Comparison of ENCODE assay signal across 8 mouse cellular contexts in the genomic region with DNA sequence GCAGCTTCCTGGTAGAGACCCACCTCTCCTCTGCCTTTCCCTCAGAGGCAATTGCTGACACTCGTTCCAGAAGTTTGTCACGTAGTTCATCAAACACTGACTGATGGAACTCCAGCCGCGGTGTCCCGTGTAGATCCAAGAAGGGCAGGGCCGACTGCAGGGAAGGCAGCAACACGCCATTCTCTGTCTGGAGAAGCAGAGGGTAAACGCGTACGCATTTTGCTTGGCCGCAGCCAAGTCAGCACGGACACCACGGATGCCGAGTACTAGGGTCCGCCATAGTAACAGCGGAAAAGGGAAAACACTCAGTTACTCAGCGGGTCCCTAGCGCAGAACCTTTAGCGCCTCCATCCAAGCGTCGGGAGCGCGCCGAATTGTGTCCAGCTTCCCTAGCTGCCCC. TPM values are rescaled to one million over a fixed set of nuclear protein-coding genes. Genes with fewer than 3 reads are reported as not detected.
A peak's percentile ranks its signal among the peaks of the same experiment; 100 is the strongest.
DNase-seq lines count a peak whose midpoint lies in the region; ATAC-seq and TF ChIP-seq lines count a peak whose summit lies in the region.

No protein-coding gene starts in this region.

- H3K4me3 ChIP-seq in heart, embryonic 11.5 days (ENCODE audit: low read depth, low read length) = peak overlapping the region; percentile 94
- H3K4me3 ChIP-seq in ES-E14 (ENCODE audit: insufficient read depth in 1 of 2, low read depth in 1 of 2, low read length in 2 of 2, poor library complexity in 1 of 2, severe bottlenecking in 1 of 2) = peak overlapping the region; percentile 93 to 99
- H3K4me3 ChIP-seq in hindbrain, embryonic 10.5 days = peak overlapping the region; percentile 93
- peak overlapping the region; percentile 94 for H3K4me3 ChIP-seq in megakaryocyte, embryonic 14.5 days (replicated peaks)

- H3K27me3 ChIP-seq in heart, embryonic 11.5 days (ENCODE audit: control insufficient read depth, insufficient read depth, low read length) = peaks cover 8% of the 10 kb centered on the region; the same call in 1 of the 2 replicates
- H3K27me3 ChIP-seq in hindbrain, embryonic 10.5 days (ENCODE audit: insufficient read depth, poor library complexity, severe bottlenecking) = peaks cover 18% of the 10 kb centered on the region; the same call in 1 of the 2 replicates
- peaks cover 2% of the 10 kb centered on the region for H3K27me3 ChIP-seq in megakaryocyte, embryonic 14.5 days (replicated peaks)

- H3K4me2 ChIP-seq in heart, embryonic 11.5 days = peak overlapping the region; percentile 92

- WGBS in heart, embryonic 11.5 days (ENCODE audit: insufficient replicate concordance) = 1% methylated on average over 24 of the region's 24 CpGs
- under 1% methylated on average over 24 of the region's 24 CpGs for WGBS in hindbrain, embryonic 10.5 days

- in situ Hi-C loops in ES-E14 (cut with MboI; ENCODE audit: low sequenced_read_pairs in 2 of 2, unreplicated experiment in 2 of 2) = no loop called here

- DNase-seq in heart, postnatal 25 days (ENCODE audit: low spot score) = no peak
- no peak for DNase-seq in ES-E14 (ENCODE audit: low read depth, low spot score)
- DNase-seq in hindbrain, embryonic 10.5 days (ENCODE audit: low spot score) = no peak
- no peak for DNase-seq in thymus, postnatal 0 days (ENCODE audit: low spot score)
- DNase-seq in left cerebral cortex, postnatal 25 days (ENCODE audit: low spot score in 2 of 2) = no peak

- H3K9ac ChIP-seq in heart, embryonic 11.5 days (ENCODE audit: low read depth, low read length) = peak overlapping the region; percentile 95
- H3K9ac ChIP-seq in ES-E14 (ENCODE audit: insufficient read depth, low read depth, low read length, poor library complexity, severe bottlenecking) = peak overlapping the region; percentile 97

- no peaks in the 10 kb centered on the region for H3K9me3 ChIP-seq in heart, embryonic 11.5 days (replicated peaks; ENCODE audit: control insufficient read depth, low read length)
- H3K9me3 ChIP-seq in ES-E14 (ENCODE audit: control insufficient read depth, insufficient read depth, low read depth, low read length) = no peaks in the 10 kb centered on the region
- H3K9me3 ChIP-seq in hindbrain, embryonic 10.5 days = no peaks in the 10 kb centered on the region
- H3K9me3 ChIP-seq in megakaryocyte, embryonic 14.5 days = no peaks in the 10 kb centered on the region

- H3K4me1 ChIP-seq in heart, embryonic 11.5 days (ENCODE audit: control insufficient read depth, insufficient read depth, low read length) = peaks cover 11% of the 10 kb centered on the region
- peaks cover 8 to 10% of the 10 kb centered on the region in 2 experiments; a peak in 2 of 4 replicates for H3K4me1 ChIP-seq in ES-E14 (ENCODE audit: control insufficient read depth in 2 of 2, insufficient read depth in 2 of 2, low read length in 2 of 2, poor library complexity in 1 of 2)
- peaks cover 27% of the 10 kb centered on the region for H3K4me1 ChIP-seq in hindbrain, embryonic 10.5 days (replicated peaks)
- peaks cover 79% of the 10 kb centered on the region for H3K4me1 ChIP-seq in megakaryocyte, embryonic 14.5 days

- peaks cover 11% of the 10 kb centered on the region for H3K36me3 ChIP-seq in heart, embryonic 11.5 days (ENCODE audit: control insufficient read depth, insufficient read depth, low read length)
- H3K36me3 ChIP-seq in ES-E14 (ENCODE audit: control insufficient read depth, insufficient read depth, low read length, poor library complexity, severe bottlenecking) = peaks cover 12% of the 10 kb centered on the region
- peaks cover 36% of the 10 kb centered on the region for H3K36me3 ChIP-seq in hindbrain, embryonic 10.5 days
- peaks cover 47% of the 10 kb centered on the region for H3K36me3 ChIP-seq in megakaryocyte, embryonic 14.5 days (replicated peaks; ENCODE audit: low read length)

- intact Hi-C loops in heart, postnatal 25 days (cut with DNase I) = loop anchor here (2.0 kb wide), 1 partner anchor 14 kb away; a partner anchor contains a TSS
- intact Hi-C loops in left cerebral cortex, postnatal 25 days (cut with DNase I) = loop anchor here (2.0 kb wide), 1 partner anchor 14 kb away; a partner anchor contains a TSS

- H3K27ac ChIP-seq in heart, embryonic 11.5 days (ENCODE audit: low read depth, low read length) = peak overlapping the region; percentile 82
- H3K27ac ChIP-seq in ES-E14 (ENCODE audit: insufficient read depth, low read depth, low read length, poor library complexity, severe bottlenecking) = no peak overlapping the region
- H3K27ac ChIP-seq in hindbrain, embryonic 10.5 days = peak overlapping the region; percentile 99

- peak; percentile 24 for ATAC-seq in heart, embryonic 11.5 days (replicated peaks; ENCODE audit: insufficient number of reproducible peaks, low FRiP score, low TSS enrichment)
- ATAC-seq in megakaryocyte-erythroid progenitor cell, adult 5-6 weeks (replicated peaks; ENCODE audit: low FRiP score, low TSS enrichment, poor library complexity, severe bottlenecking) = no peak

TF ChIP-seq in ES-E14, 5 proteins besides CTCF, POLR2A, EP300 and RAD21:
- TF ChIP-seq ZNF384 (IDR thresholded peaks at IDR 0.05; ENCODE audit: low read depth, low read length) (no peak), HCFC1 (IDR thresholded peaks at IDR 0.05; ENCODE audit: borderline replicate concordance, insufficient read depth, low read length) (no peak), MAFK (IDR thresholded peaks at IDR 0.05; ENCODE audit: insufficient read depth, low read depth, low read length) (no peak), CHD2 (IDR thresholded peaks at IDR 0.05; ENCODE audit: low read depth, low read length) (no peak), ZC3H11A (IDR thresholded peaks at IDR 0.05; ENCODE audit: borderline replicate concordance, low read depth, low read length) (no peak)
TF ChIP-seq in ES-E14: peak in this region for 0.

RNA-seq across cellular contexts. Expression of a gene that starts 0.6 kb away (rescaled TPM):
- polyA plus RNA-seq in heart, embryonic 11.5 days (2014; fragmentation: Nextera tagmentation; extraction: Ambion mirVana) = 62.9 and 69.0 TPM in 2 replicates
- 10 to 100 TPM; 36.1 to 40.6 TPM for total RNA-seq in heart, postnatal 25 days (2021)
- total RNA-seq in ES-E14 (2012; rRNA removed) = 50.9 and 60.9 TPM in 2 replicates
- polyA plus RNA-seq in hindbrain, embryonic 10.5 days (2016; fragmentation: Nextera tagmentation; extraction: Ambion mirVana) = 123 and 132 TPM in 2 replicates
- polyA plus RNA-seq in megakaryocyte, embryonic 14.5 days (2012; ENCODE audit: insufficient read depth, low replicate concordance) = 22.9 and 24.0 TPM in 2 replicates
- 50.8 and 67.6 TPM in 2 replicates for total RNA-seq in megakaryocyte-erythroid progenitor cell, adult 5-6 weeks (2014; fragmentation: Nextera tagmentation)
- total RNA-seq in megakaryocyte-erythroid progenitor cell, adult 5-6 weeks (2017) = 26.4 and 28.2 TPM in 2 replicates
- 73.3 and 78.1 TPM in 2 replicates for polyA plus RNA-seq in thymus, postnatal 0 days (2015; fragmentation: Nextera tagmentation; extraction: Ambion mirVana)
- total RNA-seq in left cerebral cortex, postnatal 25 days (2021) = 10 to 100 TPM; 50.8 to 51.8 TPM

RNA-seq across cellular contexts. Expression of a gene that starts 3.8 kb away (rescaled TPM):
- not detected in 2 replicates for polyA plus RNA-seq in heart, embryonic 11.5 days (2014; fragmentation: Nextera tagmentation; extraction: Ambion mirVana)
- total RNA-seq in heart, postnatal 25 days (2021) = not detected
- total RNA-seq in ES-E14 (2012; rRNA removed) = 0.45 and 1.1 TPM in 2 replicates
- not detected in 2 replicates for polyA plus RNA-seq in hindbrain, embryonic 10.5 days (2016; fragmentation: Nextera tagmentation; extraction: Ambion mirVana)
- 0.08 and 1.5 TPM in 2 replicates for polyA plus RNA-seq in megakaryocyte, embryonic 14.5 days (2012; ENCODE audit: insufficient read depth, low replicate concordance)
- total RNA-seq in megakaryocyte-erythroid progenitor cell, adult 5-6 weeks (2014; fragmentation: Nextera tagmentation) = not detected in 2 replicates
- 3.2 TPM in 1 of 2 replicates, not detected in the other for total RNA-seq in megakaryocyte-erythroid progenitor cell, adult 5-6 weeks (2017)
- polyA plus RNA-seq in thymus, postnatal 0 days (2015; fragmentation: Nextera tagmentation; extraction: Ambion mirVana) = 0.14 TPM in 1 of 2 replicates, not detected in the other
- under 1 TPM in 1 of 2 experiments, not detected in 1; 0.23 TPM for total RNA-seq in left cerebral cortex, postnatal 25 days (2021)

RNA-seq across cellular contexts. Expression of a gene that starts 7.9 kb away (rescaled TPM):
- polyA plus RNA-seq in heart, embryonic 11.5 days (2014; fragmentation: Nextera tagmentation; extraction: Ambion mirVana) = 0.44 TPM in 1 of 2 replicates, not detected in the other
- not detected for total RNA-seq in heart, postnatal 25 days (2021)
- total RNA-seq in ES-E14 (2012; rRNA removed) = 0.49 and 0.74 TPM in 2 replicates
- not detected in 2 replicates for polyA plus RNA-seq in hindbrain, embryonic 10.5 days (2016; fragmentation: Nextera tagmentation; extraction: Ambion mirVana)
- not detected in 2 replicates for polyA plus RNA-seq in megakaryocyte, embryonic 14.5 days (2012; ENCODE audit: insufficient read depth, low replicate concordance)
- total RNA-seq in megakaryocyte-erythroid progenitor cell, adult 5-6 weeks (2014; fragmentation: Nextera tagmentation) = not detected in 2 replicates
- total RNA-seq in megakaryocyte-erythroid progenitor cell, adult 5-6 weeks (2017) = not detected in 2 replicates
- 0.34 TPM in 1 of 2 replicates, not detected in the other for polyA plus RNA-seq in thymus, postnatal 0 days (2015; fragmentation: Nextera tagmentation; extraction: Ambion mirVana)
- total RNA-seq in left cerebral cortex, postnatal 25 days (2021) = not detected

RNA-seq across cellular contexts. Expression of a gene that starts 13.8 kb away (rescaled TPM):
- 449 and 481 TPM in 2 replicates for polyA plus RNA-seq in heart, embryonic 11.5 days (2014; fragmentation: Nextera tagmentation; extraction: Ambion mirVana)
- 100 to 1,000 TPM; 258 to 313 TPM for total RNA-seq in heart, postnatal 25 days (2021)
- 745 and 819 TPM in 2 replicates for total RNA-seq in ES-E14 (2012; rRNA removed)
- 655 and 693 TPM in 2 replicates for polyA plus RNA-seq in hindbrain, embryonic 10.5 days (2016; fragmentation: Nextera tagmentation; extraction: Ambion mirVana)
- polyA plus RNA-seq in megakaryocyte, embryonic 14.5 days (2012; ENCODE audit: insufficient read depth, low replicate concordance) = 264 and 365 TPM in 2 replicates
- total RNA-seq in megakaryocyte-erythroid progenitor cell, adult 5-6 weeks (2014; fragmentation: Nextera tagmentation) = 712 and 769 TPM in 2 replicates
- total RNA-seq in megakaryocyte-erythroid progenitor cell, adult 5-6 weeks (2017) = 718 and 785 TPM in 2 replicates
- polyA plus RNA-seq in thymus, postnatal 0 days (2015; fragmentation: Nextera tagmentation; extraction: Ambion mirVana) = 460 and 503 TPM in 2 replicates
- total RNA-seq in left cerebral cortex, postnatal 25 days (2021) = 100 to 1,000 TPM; 376 to 398 TPM

RNA-seq across cellular contexts. Expression of a gene that starts 14.0 kb away (rescaled TPM):
- polyA plus RNA-seq in heart, embryonic 11.5 days (2014; fragmentation: Nextera tagmentation; extraction: Ambion mirVana) = 5.9 and 8.3 TPM in 2 replicates
- total RNA-seq in heart, postnatal 25 days (2021) = 1 to 10 TPM; 4.1 to 4.2 TPM
- total RNA-seq in ES-E14 (2012; rRNA removed) = 11.1 and 17.0 TPM in 2 replicates
- 2.6 and 2.7 TPM in 2 replicates for polyA plus RNA-seq in hindbrain, embryonic 10.5 days (2016; fragmentation: Nextera tagmentation; extraction: Ambion mirVana)
- polyA plus RNA-seq in megakaryocyte, embryonic 14.5 days (2012; ENCODE audit: insufficient read depth, low replicate concordance) = 10.3 and 14.6 TPM in 2 replicates
- 12.6 and 13.0 TPM in 2 replicates for total RNA-seq in megakaryocyte-erythroid progenitor cell, adult 5-6 weeks (2014; fragmentation: Nextera tagmentation)
- total RNA-seq in megakaryocyte-erythroid progenitor cell, adult 5-6 weeks (2017) = 8.0 and 11.8 TPM in 2 replicates
- polyA plus RNA-seq in thymus, postnatal 0 days (2015; fragmentation: Nextera tagmentation; extraction: Ambion mirVana) = 23.5 and 25.6 TPM in 2 replicates
- total RNA-seq in left cerebral cortex, postnatal 25 days (2021) = 1 to 10 TPM; 1.9 to 2.3 TPM
